In genomic region chr17:12915881-12916583, GRCm38 (mm10) we compare ENCODE assay signal across 8 mouse cellular contexts. TPM values are rescaled to one million over a fixed set of nuclear protein-coding genes. Genes with fewer than 3 reads are reported as not detected.
DNase-seq lines count a peak whose midpoint lies in the region; ATAC-seq and TF ChIP-seq lines count a peak whose summit lies in the region.

TSS of gene Mrpl18 (minus strand) at chr17:12916345.

- no peak for TF ChIP-seq CTCF in G1E (IDR thresholded peaks at IDR 0.05; ENCODE audit: low read depth, low read length)
- no peak for TF ChIP-seq CTCF in layer of hippocampus, adult 2 months (conservative IDR thresholded peaks at IDR 0.05)
- TF ChIP-seq CTCF in lung, embryonic 14.5 days (IDR thresholded peaks at IDR 0.05; ENCODE audit: low read depth) = no peak
- TF ChIP-seq CTCF in olfactory bulb, adult 2 months (IDR thresholded peaks at IDR 0.05; ENCODE audit: insufficient read depth, low read depth, low read length) = no peak
- peak; percentile 54 for TF ChIP-seq CTCF in thymus, adult 2 months (IDR thresholded peaks at IDR 0.05; ENCODE audit: borderline replicate concordance, control insufficient read depth, extremely low read depth, insufficient read depth, low read length, poor library complexity)

- intact Hi-C loops in heart, postnatal 36 days (cut with DNase I) = loop anchor here (1.0 to 5.0 kb wide), 4 partner anchors 35 to 91 kb away; partner anchors contain the start of genes Acat2 and Sod2

- under 1% methylated on average over 56 of the region's 56 CpGs for WGBS in forebrain, embryonic 16.5 days
- WGBS in lung, embryonic 14.5 days = under 1% methylated on average over 56 of the region's 56 CpGs
- under 1% methylated on average over 56 of the region's 56 CpGs for WGBS in olfactory bulb, adult 2 months
- WGBS in thymus, adult 2 months = under 1% methylated on average over 56 of the region's 56 CpGs

- peak within 1 kb of the TSS; percentile 92 for H3K4me3 ChIP-seq in G1E (ENCODE audit: low read depth, low read length)
- peak within 1 kb of the TSS; percentile 89 for H3K4me3 ChIP-seq in forebrain, embryonic 16.5 days (replicated peaks; ENCODE audit: low read length)
- peak within 1 kb of the TSS; percentile 80 for H3K4me3 ChIP-seq in layer of hippocampus, adult 2 months
- H3K4me3 ChIP-seq in lung, embryonic 14.5 days (ENCODE audit: low read depth, low read length) = peak within 1 kb of the TSS; percentile 93
- H3K4me3 ChIP-seq in olfactory bulb, adult 2 months (ENCODE audit: insufficient read depth, low read depth, low read length) = peak within 1 kb of the TSS; percentile 84
- peak within 1 kb of the TSS; percentile 82 for H3K4me3 ChIP-seq in thymus, adult 2 months (ENCODE audit: control insufficient read depth, insufficient read depth, low read length)

- H3K9me3 ChIP-seq in G1E (replicated peaks) = no peaks in the 10 kb centered on the region
- no peaks in the 10 kb centered on the region for H3K9me3 ChIP-seq in forebrain, embryonic 16.5 days (ENCODE audit: control insufficient read depth, low read length)
- H3K9me3 ChIP-seq in lung, embryonic 14.5 days (ENCODE audit: low read depth, low read length) = no peaks in the 10 kb centered on the region

- H3K4me1 ChIP-seq in G1E (ENCODE audit: insufficient read depth, low read depth, low read length) = peaks cover 42% of the 10 kb centered on the region
- H3K4me1 ChIP-seq in forebrain, embryonic 16.5 days (replicated peaks; ENCODE audit: control insufficient read depth, insufficient read depth, low read length) = peaks cover 11% of the 10 kb centered on the region
- H3K4me1 ChIP-seq in lung, embryonic 14.5 days (ENCODE audit: insufficient read depth) = no peaks in the 10 kb centered on the region; the same call in 1 of the 2 replicates
- H3K4me1 ChIP-seq in olfactory bulb, adult 2 months (ENCODE audit: control insufficient read depth, insufficient read depth, low read length) = no peaks in the 10 kb centered on the region
- H3K4me1 ChIP-seq in thymus, adult 2 months (replicated peaks; ENCODE audit: control insufficient read depth, insufficient read depth, low read length) = peaks cover 5% of the 10 kb centered on the region; the same call in 1 of the 2 replicates

- peak within 1 kb of the TSS; percentile 93 for H3K4me2 ChIP-seq in forebrain, embryonic 16.5 days (ENCODE audit: low read length)
- peak within 1 kb of the TSS; percentile 68 for H3K4me2 ChIP-seq in lung, embryonic 14.5 days

- TF ChIP-seq POLR2A in olfactory bulb, adult 2 months (IDR thresholded peaks at IDR 0.05; ENCODE audit: insufficient read depth, low read depth, low read length) = peak; percentile 74; the same call in 1 of the 2 replicates
- TF ChIP-seq POLR2A in thymus, adult 2 months (IDR thresholded peaks at IDR 0.05; ENCODE audit: control insufficient read depth, extremely low read depth, insufficient read depth, low read length, poor library complexity) = peak; percentile 88

- peaks cover 55% of the 10 kb centered on the region for H3K36me3 ChIP-seq in G1E (replicated peaks)
- H3K36me3 ChIP-seq in forebrain, embryonic 16.5 days (ENCODE audit: control insufficient read depth, insufficient read depth) = peaks cover 28% of the 10 kb centered on the region
- H3K36me3 ChIP-seq in lung, embryonic 14.5 days (ENCODE audit: insufficient read depth) = peaks cover 57% of the 10 kb centered on the region
- peaks cover 40% of the 10 kb centered on the region for H3K36me3 ChIP-seq in thymus, adult 2 months (ENCODE audit: control insufficient read depth, insufficient read depth, low read length)

- peak; percentile 93 for DNase-seq in G1E (ENCODE audit: low spot score)
- DNase-seq in cerebellum, adult 18-20 months = peak; percentile 96 to 99
- peak; percentile 95 to 96 for DNase-seq in heart, postnatal 36 days
- peak; percentile 98 to 100 for DNase-seq in layer of hippocampus, adult 2 months (ENCODE audit: low spot score in 2 of 2)
- DNase-seq in lung, embryonic 14.5 days = peak; percentile 100
- DNase-seq in thymus, adult 2 months = peak; percentile 98

- H3K27me3 ChIP-seq in G1E (ENCODE audit: insufficient read depth, low read length) = no peaks in the 10 kb centered on the region
- no peaks in the 10 kb centered on the region for H3K27me3 ChIP-seq in forebrain, embryonic 16.5 days (replicated peaks; ENCODE audit: control insufficient read depth, insufficient read depth, low read length)
- H3K27me3 ChIP-seq in lung, embryonic 14.5 days (ENCODE audit: insufficient read depth, low read length) = no peaks in the 10 kb centered on the region
- no peaks in the 10 kb centered on the region for H3K27me3 ChIP-seq in thymus, adult 2 months (ENCODE audit: control insufficient read depth, insufficient read depth, low read length)

- H3K9ac ChIP-seq in forebrain, embryonic 16.5 days (replicated peaks; ENCODE audit: low read depth, low read length) = peak within 1 kb of the TSS; percentile 94
- peak within 1 kb of the TSS; percentile 99 for H3K9ac ChIP-seq in lung, embryonic 14.5 days

- peak within 1 kb of the TSS; percentile 83 for H3K27ac ChIP-seq in forebrain, embryonic 16.5 days (ENCODE audit: low read length)
- peak within 1 kb of the TSS; percentile 97 for H3K27ac ChIP-seq in layer of hippocampus, adult 2 months
- H3K27ac ChIP-seq in lung, embryonic 14.5 days (ENCODE audit: low read depth) = peak within 1 kb of the TSS; percentile 92
- H3K27ac ChIP-seq in olfactory bulb, adult 2 months (ENCODE audit: insufficient read depth, low read depth, low read length) = peak within 1 kb of the TSS; percentile 48
- peak within 1 kb of the TSS; percentile 76 for H3K27ac ChIP-seq in thymus, adult 2 months (ENCODE audit: control insufficient read depth, insufficient read depth, low read length)

- peak; percentile 99 for ATAC-seq in G1E (ENCODE audit: extremely low read depth, insufficient number of reproducible peaks, low FRiP score, poor library complexity, severe bottlenecking)
- peak; percentile 99 for ATAC-seq in forebrain, embryonic 16.5 days
- ATAC-seq in lung, embryonic 14.5 days (ENCODE audit: insufficient read depth) = peak; percentile 99

RNA-seq across cellular contexts. Expression of gene Mrpl18, which starts in this region (rescaled TPM):
- 114 and 118 TPM in 2 replicates for total RNA-seq in G1E (2014; fragmentation: Nextera tagmentation)
- 227 and 231 TPM in 2 replicates for total RNA-seq in G1E (2017)
- 52.4 and 103 TPM in 2 replicates for polyA plus RNA-seq in G1E (2012)
- 122 and 126 TPM in 2 replicates for polyA plus RNA-seq in forebrain, embryonic 16.5 days (2015; fragmentation: Nextera tagmentation; extraction: Ambion mirVana)
- total RNA-seq in heart, postnatal 36 days (2021) = 100 to 1,000 TPM; 153 to 159 TPM
- total RNA-seq in layer of hippocampus, adult 2 months (2021) = 10 to 100 TPM; 60.9 to 68.9 TPM
- polyA plus RNA-seq in lung, embryonic 14.5 days (2014; fragmentation: Nextera tagmentation; extraction: Ambion mirVana) = 150 and 151 TPM in 2 replicates
- polyA plus RNA-seq in olfactory bulb, adult 2 months (2012; ENCODE audit: insufficient read depth, insufficient read length, low replicate concordance, missing spikeins) = not detected in 2 replicates
- 48.4 and 54.8 TPM in 2 replicates for polyA plus RNA-seq in thymus, adult 2 months (2012; rRNA removed)

Comparison
In these comparisons a context has a peak if more than half of its experiments do, and no peak if none do; other contexts are left out.
1. Peak in every context shown above with its lines: DNase-seq, ATAC-seq, H3K4me3 ChIP-seq and H3K27ac ChIP-seq.
2. RNA of gene Mrpl18 (polyA plus RNA-seq): 150 to 151 TPM in lung, embryonic 14.5 days, 122 to 126 TPM in forebrain, embryonic 16.5 days, 52.4 to 103 TPM in G1E and 48.4 to 54.8 TPM in thymus, adult 2 months; not detected in olfactory bulb, adult 2 months; every median in the first group is over 10 times any median in the second.